Mouse (Mus musculus) kidney, postnatal 0 days (tissue): ENCODE measurements at regions not wholly inside any gene's neighbourhood (a gene's known extent, or its start where the extent isn't known, plus 50 kb on each side); places are given as distances from the start of the nearest gene placed in this dataset.

Experiments
- ATAC-seq: fragments of 200-750 bp; cut with Nextera tagmentation; replicated peaks from 2 replicates; pipeline ENCODE4 v1.8.0; 2017; ENCODE audit warnings: low read depth, moderate number of reproducible peaks, moderate TSS enrichment, moderate library complexity; ENCODE audit not compliant: low FRiP score
- DNase-seq: peaks from one replicate; pipeline ENCODE4 v3.0.0-alpha.2; 2016; ENCODE audit warnings: low spot score
- H3K27ac ChIP-seq: fragments of 300-500 bp; sonication (generic); 2 replicates; pipeline ENCODE4 v1.5.1; 2014; ENCODE audit warnings: mild to moderate bottlenecking
- H3K27me3 ChIP-seq: fragments of 300-500 bp; sonication (generic); 2 replicates; pipeline ENCODE4 v1.6.1; 2014; ENCODE audit warnings: low read length, mixed read lengths; ENCODE audit not compliant: insufficient read depth
- H3K36me3 ChIP-seq: fragments of 300-500 bp; sonication (generic); 2 replicates; pipeline ENCODE4 v1.6.1; 2014; ENCODE audit warnings: low read length, mixed read lengths; ENCODE audit not compliant: insufficient read depth
- H3K4me1 ChIP-seq: fragments of 300-500 bp; sonication (generic); replicated peaks from 2 replicates; pipeline ENCODE4 v1.6.1; 2014; ENCODE audit warnings: antibody characterized with exemption, low read length, mixed read lengths; ENCODE audit not compliant: insufficient read depth
- H3K4me2 ChIP-seq: fragments of 300-500 bp; sonication (generic); 2 replicates; pipeline ENCODE4 v1.6.1; 2014; ENCODE audit warnings: mild to moderate bottlenecking, low read length, moderate library complexity, mixed read lengths
- H3K4me3 ChIP-seq: fragments of 300-500 bp; sonication (generic); replicated peaks from 2 replicates; pipeline ENCODE4 v1.5.1; 2014; ENCODE audit warnings: low read depth, low read length
- H3K9ac ChIP-seq: fragments of 300-500 bp; sonication (generic); 2 replicates; pipeline ENCODE4 v1.6.1; 2014; ENCODE audit warnings: low read depth, low read length
- H3K9me3 ChIP-seq: fragments of 300-500 bp; sonication (generic); replicated peaks from 2 replicates; pipeline ENCODE4 v1.6.1; 2016; ENCODE audit warnings: low read length, inconsistent platforms, mixed read lengths
- CTCF ChIP-seq: IDR thresholded peaks from 2 replicates; pipeline ENCODE4 v1.5.1; 2016; ENCODE audit warnings: antibody characterized with exemption, low read depth, mild to moderate bottlenecking, moderate library complexity
- WGBS: fragments of 180-500 bp; shearing (Covaris S2); extraction: QIAGEN DNeasy Blood & Tissue Kit; methylation state at CpG from one replicate; pipeline ENCODE4 v1.1.7; 2014; 5-methylcytosine and 5-hydroxymethylcytosine counted together

DNA sequence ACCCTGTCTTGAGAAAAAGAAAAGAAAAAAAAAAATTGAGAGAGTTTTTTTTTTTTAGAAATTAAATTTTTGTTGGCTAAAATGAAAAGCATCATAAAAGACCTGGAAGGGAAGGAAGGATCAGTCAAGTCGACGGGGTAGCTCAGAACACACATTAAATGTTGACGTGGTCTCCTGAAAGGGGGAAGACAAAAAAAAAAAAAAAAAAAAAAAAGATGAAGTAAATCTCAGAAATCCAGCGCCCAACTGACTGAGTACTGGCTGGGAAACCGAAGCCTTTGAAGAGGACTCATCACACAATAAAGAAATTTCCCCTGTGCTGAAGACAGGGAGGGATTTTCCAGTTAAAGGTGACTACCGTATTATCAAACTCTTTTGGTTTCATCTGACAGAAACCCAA, 128.9 kb upstream of the Tle3 start:
- ATAC-seq (no peak), DNase-seq (no peak)
- H3K4me3 ChIP-seq, result no peak overlapping the region
- H3K27me3 ChIP-seq, result no peaks in the 10 kb centered on the region
- 0 out of 2 replicates have a peak, but pooled peaks cover 5% of the 10 kb centered on the region for H3K4me1 ChIP-seq
- no peaks in the 10 kb centered on the region for H3K36me3 ChIP-seq
- H3K9me3 ChIP-seq, result no peaks in the 10 kb centered on the region
- no peak overlapping the region for H3K4me2 ChIP-seq
- H3K9ac ChIP-seq, result no peak overlapping the region
- H3K27ac ChIP-seq, result no peak overlapping the region
- no peak for TF ChIP-seq CTCF
- 63% methylated on average over 6 of the region's 6 CpGs for WGBS

DNA sequence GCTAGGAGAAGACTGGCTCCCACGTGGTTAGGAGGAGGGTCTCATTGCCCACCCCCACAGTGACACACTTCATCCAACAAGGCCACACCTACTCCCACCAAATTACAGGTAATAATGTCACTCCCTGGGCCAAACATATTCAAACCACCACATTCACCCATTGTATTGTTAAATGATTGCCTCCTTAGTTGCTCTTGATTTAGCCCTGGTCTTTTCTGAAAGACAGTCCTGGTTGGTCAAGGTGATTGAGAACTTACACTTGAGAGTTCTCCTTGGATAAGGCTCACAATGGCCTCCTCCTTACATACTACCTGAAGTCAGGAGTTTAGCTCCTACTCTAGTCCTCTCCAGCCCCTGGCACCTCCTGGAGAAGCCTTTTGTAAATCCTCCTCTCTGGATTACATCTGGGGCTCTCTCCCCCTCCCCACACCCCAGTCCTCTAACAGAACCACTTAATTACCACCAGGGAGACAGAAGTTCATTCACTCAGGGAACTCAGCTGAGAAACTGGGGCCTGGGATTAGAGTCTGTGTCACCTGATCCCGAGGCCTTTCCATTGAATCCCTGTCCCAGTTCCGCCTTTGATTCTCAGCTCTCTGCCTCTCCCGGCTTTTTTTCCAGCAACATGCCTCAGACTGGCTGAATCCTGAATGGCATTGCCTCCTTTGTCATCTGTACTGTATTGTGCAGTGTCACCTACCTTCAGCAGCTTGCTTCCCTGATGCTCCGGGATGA, 122.3 kb upstream of the Tle3 start:
- 45% methylated on average over 5 of the region's 5 CpGs for WGBS
- no peak for ATAC-seq
- Histone ChIP-seq H3K9ac (no peak overlapping the region), H3K4me2 (no peak overlapping the region), H3K4me3 (no peak overlapping the region), H3K36me3 (no peaks in the 10 kb centered on the region), H3K27me3 (no peaks in the 10 kb centered on the region), H3K4me1 (no peaks in the 10 kb centered on the region), H3K9me3 (no peaks in the 10 kb centered on the region), H3K27ac (no peak overlapping the region)
- no peak for TF ChIP-seq CTCF
- no peak for DNase-seq

DNA sequence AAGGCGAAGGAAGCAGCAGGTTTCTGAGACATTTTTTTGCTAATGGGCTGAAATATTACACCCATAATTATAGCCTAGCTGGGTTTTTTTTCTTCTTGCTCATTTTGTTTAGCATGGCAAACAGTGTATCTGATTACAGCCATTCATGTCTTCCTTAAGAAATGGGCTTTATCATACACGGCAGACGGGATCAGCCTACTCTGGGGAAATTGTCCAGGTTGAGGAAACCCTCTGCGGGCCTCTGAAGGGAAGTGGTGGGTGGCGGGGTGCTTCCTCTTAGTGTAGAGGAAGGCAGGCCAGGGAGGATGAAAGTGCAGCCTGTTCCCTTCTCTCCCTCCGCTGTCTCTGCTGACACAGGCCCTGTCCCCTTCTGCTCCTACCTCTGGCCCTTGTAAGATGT, 120.6 kb upstream of the Tle3 start:
- WGBS, result 50% methylated on average over 6 of the region's 6 CpGs
- H3K9me3 ChIP-seq, result no peaks in the 10 kb centered on the region
- H3K4me3 ChIP-seq, result no peak overlapping the region
- no peak overlapping the region for H3K27ac ChIP-seq
- ATAC-seq (no peak), DNase-seq (peak; percentile 26)
- no peaks in the 10 kb centered on the region for H3K36me3 ChIP-seq
- no peak for TF ChIP-seq CTCF
- no peak overlapping the region for H3K4me2 ChIP-seq
- no peaks in the 10 kb centered on the region for H3K4me1 ChIP-seq
- H3K27me3 ChIP-seq, result no peaks in the 10 kb centered on the region
- no peak overlapping the region for H3K9ac ChIP-seq

DNA sequence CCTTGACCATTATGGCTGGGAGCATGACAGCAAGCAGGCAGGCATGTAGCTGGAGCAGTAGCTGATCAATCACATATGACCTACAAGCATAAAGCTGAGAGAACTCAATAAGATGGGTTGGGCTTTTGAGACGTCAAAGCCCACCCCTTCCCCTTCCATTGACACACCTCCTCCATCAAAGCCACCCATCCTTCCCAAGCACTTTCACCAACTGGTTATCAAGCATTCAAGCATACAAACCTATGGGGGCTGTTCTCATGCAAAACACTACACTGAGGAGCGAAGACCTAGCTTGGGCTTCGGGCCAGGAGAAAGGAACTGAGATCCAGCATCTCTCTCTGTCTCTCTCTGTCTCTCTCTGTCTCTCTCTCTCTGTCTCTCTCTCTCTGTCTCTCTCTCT, 118.4 kb upstream of the Tle3 start:
- Histone ChIP-seq H3K27ac (no peak overlapping the region), H3K36me3 (no peaks in the 10 kb centered on the region), H3K9ac (no peak overlapping the region), H3K4me3 (no peak overlapping the region), H3K4me1 (no peaks in the 10 kb centered on the region), H3K4me2 (no peak overlapping the region), H3K27me3 (no peaks in the 10 kb centered on the region), H3K9me3 (no peaks in the 10 kb centered on the region)
- TF ChIP-seq CTCF, result no peak
- no peak for DNase-seq
- no peak for ATAC-seq
- WGBS, result 76% methylated on average over 3 of the region's 3 CpGs

DNA sequence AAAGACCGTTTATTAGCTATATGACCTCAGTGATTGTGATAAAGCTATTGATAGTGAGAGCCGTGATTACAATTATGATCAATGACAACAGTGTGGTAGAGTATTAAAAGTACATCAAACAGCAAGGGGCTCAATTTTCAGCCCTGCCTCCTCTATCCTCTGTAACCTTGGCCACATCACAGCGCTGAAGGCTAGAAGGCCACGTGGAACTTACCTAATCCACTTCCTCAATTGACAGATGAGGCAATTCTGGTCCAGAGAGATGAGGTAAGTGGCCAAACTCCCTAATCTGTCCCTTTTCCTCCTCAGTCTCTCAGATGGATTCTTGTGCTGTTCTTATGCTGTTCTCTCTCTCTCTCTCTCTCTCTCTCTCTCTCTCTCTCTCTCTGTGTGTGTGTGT, 114.7 kb upstream of the Tle3 start:
- H3K36me3 ChIP-seq, result no peaks in the 10 kb centered on the region
- no peak for DNase-seq

DNA sequence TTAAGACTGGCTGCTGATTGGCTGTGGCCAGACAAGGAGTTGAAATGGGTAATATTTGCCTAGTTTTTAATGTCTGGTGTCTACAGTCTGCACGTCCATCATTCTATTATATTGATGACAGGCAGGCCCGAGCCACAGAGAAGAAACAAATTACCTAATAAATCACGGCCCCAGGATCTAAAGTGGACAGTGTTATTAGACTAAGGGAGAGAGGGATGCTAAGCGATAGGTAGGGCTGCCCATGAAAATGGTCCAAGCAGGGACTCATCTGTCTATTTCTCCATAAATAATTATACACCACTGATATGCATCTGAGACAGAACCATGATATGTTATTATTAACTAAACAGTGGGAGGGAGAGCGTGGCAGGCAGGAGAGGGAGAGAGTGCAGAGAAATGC, 114.1 kb upstream of the Tle3 start:
- Histone ChIP-seq H3K36me3 (no peaks in the 10 kb centered on the region), H3K27me3 (no peaks in the 10 kb centered on the region), H3K4me1 (peaks cover 14% of the 10 kb centered on the region; the same call in 1 of the 2 replicates), H3K4me3 (no peak overlapping the region), H3K4me2 (no peak overlapping the region), H3K9ac (no peak overlapping the region), H3K27ac (no peak overlapping the region), H3K9me3 (no peaks in the 10 kb centered on the region)
- TF ChIP-seq CTCF, result no peak
- ATAC-seq (no peak), DNase-seq (no peak)
- WGBS, result 50% methylated on average over 5 of the region's 5 CpGs

More for the DNA sequence above, 114.7 kb upstream of the Tle3 start:
- no peak overlapping the region for H3K4me3 ChIP-seq
- H3K27ac ChIP-seq, result no peak overlapping the region
- peaks cover 14% of the 10 kb centered on the region; the same call in 1 of the 2 replicates for H3K4me1 ChIP-seq
- TF ChIP-seq CTCF, result no peak
- no peaks in the 10 kb centered on the region for H3K9me3 ChIP-seq
- H3K27me3 ChIP-seq, result no peaks in the 10 kb centered on the region
- H3K4me2 ChIP-seq, result no peak overlapping the region
- no peak for ATAC-seq
- no peak overlapping the region for H3K9ac ChIP-seq
- WGBS, result 57% methylated on average over 4 of the region's 4 CpGs
